Mouse (Mus musculus): ENCODE results near the gene Ttc28. TPM values are rescaled to one million over a fixed set of nuclear protein-coding genes. Genes with fewer than 3 reads are reported as not detected.
A peak's percentile ranks its signal among the peaks of the same experiment; 100 is the strongest.

Gene Ttc28
- polyA plus RNA-seq, 1 experiment = 5.5 TPM

DNA sequence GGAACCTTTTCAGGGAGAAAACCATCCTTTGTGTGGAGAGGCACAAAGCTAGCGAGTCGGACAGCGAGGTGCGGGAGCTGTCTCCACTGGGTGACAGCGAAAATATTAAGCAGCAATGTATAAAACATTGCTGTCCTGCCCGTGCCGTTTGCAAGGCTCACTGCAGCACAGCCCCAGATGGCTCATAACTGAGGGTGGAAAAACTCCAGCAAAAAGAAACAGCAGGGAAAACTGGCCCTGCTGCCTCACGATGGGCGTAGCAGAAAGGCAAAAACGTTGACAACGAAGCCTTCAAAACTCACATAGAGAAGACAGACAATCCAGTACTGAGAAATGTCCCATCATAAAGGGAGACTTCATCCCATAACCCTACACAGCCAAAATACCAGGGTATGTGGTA lies 410.5 kb downstream of the Ttc28 start:
- peaks cover 7% of the 10 kb centered on the region for H3K4me1 ChIP-seq (ENCODE audit: control insufficient read depth, insufficient read depth, low read length)
- no peaks in the 10 kb centered on the region for H3K27me3 ChIP-seq (ENCODE audit: control insufficient read depth, insufficient read depth, low read length)
- no peak overlapping the region for H3K4me3 ChIP-seq (replicated peaks; ENCODE audit: insufficient read depth, low read depth, low read length)
- WGBS = 24% methylated on average over 11 of the region's 11 CpGs
- TF ChIP-seq POLR2A (IDR thresholded peaks at IDR 0.05; ENCODE audit: borderline replicate concordance, insufficient read depth, low read length) (no peak), CTCF (IDR thresholded peaks at IDR 0.05; ENCODE audit: borderline replicate concordance, insufficient read depth, low read depth, low read length) (no peak)
- no peak overlapping the region for H3K27ac ChIP-seq (ENCODE audit: insufficient read depth, low read length)
- DNase-seq = no peak

DNA sequence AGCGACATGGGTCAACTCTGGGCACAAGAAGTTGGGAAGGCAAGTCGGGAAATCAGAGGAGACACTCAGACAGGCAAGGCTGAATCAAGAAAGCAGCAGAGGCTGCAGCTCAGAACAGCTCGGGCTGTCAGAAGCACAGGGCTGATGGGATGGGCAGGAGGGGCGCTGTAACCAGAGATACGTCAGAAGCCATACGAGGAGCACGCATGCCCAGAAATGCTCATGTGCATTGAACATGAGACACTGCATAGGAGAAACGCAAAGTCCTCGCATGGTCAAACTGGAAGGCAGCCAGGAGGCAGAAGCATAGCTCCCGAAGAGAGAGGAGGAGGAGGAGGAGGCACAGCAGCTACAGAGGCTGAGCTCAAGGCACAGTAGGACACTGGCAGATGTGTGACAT lies 412.0 kb downstream of the Ttc28 start:
- WGBS = 22% methylated on average over 10 of the region's 10 CpGs

DNA sequence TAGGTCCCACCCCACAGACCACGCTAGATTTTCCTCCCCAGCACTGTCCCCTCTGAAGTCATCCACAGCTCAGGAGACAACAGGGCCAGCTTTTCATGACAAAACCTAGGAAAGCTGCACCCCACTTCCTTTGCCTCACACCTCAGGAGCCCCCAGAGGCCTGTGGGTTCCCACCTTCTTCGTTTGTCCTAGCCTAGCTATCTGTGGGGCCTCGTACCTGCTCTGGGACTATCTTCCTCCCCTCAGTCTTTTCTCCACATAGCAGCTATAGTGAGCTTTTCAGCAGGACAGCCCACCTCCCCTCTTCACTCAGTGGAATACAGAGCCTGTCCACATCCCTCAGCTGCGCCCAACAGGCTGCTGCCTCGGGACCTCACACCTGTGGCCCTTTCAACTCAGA lies 418.2 kb downstream of the Ttc28 start:
- H3K27ac ChIP-seq (ENCODE audit: insufficient read depth, low read length) = no peak overlapping the region
- no peaks in the 10 kb centered on the region for H3K27me3 ChIP-seq (ENCODE audit: control insufficient read depth, insufficient read depth, low read length)
- H3K4me1 ChIP-seq (ENCODE audit: control insufficient read depth, insufficient read depth, low read length) = no peaks in the 10 kb centered on the region
- no peak overlapping the region for H3K4me3 ChIP-seq (replicated peaks; ENCODE audit: insufficient read depth, low read depth, low read length)
- no peak for TF ChIP-seq POLR2A (IDR thresholded peaks at IDR 0.05; ENCODE audit: borderline replicate concordance, insufficient read depth, low read length)
- no peak for TF ChIP-seq CTCF (IDR thresholded peaks at IDR 0.05; ENCODE audit: borderline replicate concordance, insufficient read depth, low read depth, low read length)
- no peak for DNase-seq
- 81% methylated on average over 5 of the region's 5 CpGs for WGBS

More for the DNA sequence above, 412.0 kb downstream of the Ttc28 start:
- Histone ChIP-seq H3K27ac (ENCODE audit: insufficient read depth, low read length) (no peak overlapping the region), H3K4me3 (replicated peaks; ENCODE audit: insufficient read depth, low read depth, low read length) (peak overlapping the region; percentile 48), H3K27me3 (ENCODE audit: control insufficient read depth, insufficient read depth, low read length) (no peaks in the 10 kb centered on the region), H3K4me1 (ENCODE audit: control insufficient read depth, insufficient read depth, low read length) (peaks cover 7% of the 10 kb centered on the region)
- TF ChIP-seq POLR2A (IDR thresholded peaks at IDR 0.05; ENCODE audit: borderline replicate concordance, insufficient read depth, low read length) = no peak
- TF ChIP-seq CTCF (IDR thresholded peaks at IDR 0.05; ENCODE audit: borderline replicate concordance, insufficient read depth, low read depth, low read length) = no peak
- no peak for DNase-seq

- TF ChIP-seq POLR2A (IDR thresholded peaks at IDR 0.05; ENCODE audit: borderline replicate concordance, insufficient read depth, low read length) (no peak), CTCF (IDR thresholded peaks at IDR 0.05; ENCODE audit: borderline replicate concordance, insufficient read depth, low read depth, low read length) (no peak)
- Histone ChIP-seq H3K27ac (ENCODE audit: insufficient read depth, low read length) (no peak overlapping the region), H3K4me1 (ENCODE audit: control insufficient read depth, insufficient read depth, low read length) (no peaks in the 10 kb centered on the region), H3K27me3 (ENCODE audit: control insufficient read depth, insufficient read depth, low read length) (no peaks in the 10 kb centered on the region), H3K4me3 (replicated peaks; ENCODE audit: insufficient read depth, low read depth, low read length) (no peak overlapping the region)
- 60% methylated on average over 7 of the region's 7 CpGs for WGBS
- DNase-seq = no peak
These were observed 419.1 kb downstream of the Ttc28 start for GRCm38 (mm10) chr5:111298706-111299105.

GRCm38 (mm10) chr5:111300776-111301175 lies 421.2 kb downstream of the Ttc28 start:
- Histone ChIP-seq H3K4me1 (ENCODE audit: control insufficient read depth, insufficient read depth, low read length) (no peaks in the 10 kb centered on the region), H3K27ac (ENCODE audit: insufficient read depth, low read length) (no peak overlapping the region), H3K4me3 (replicated peaks; ENCODE audit: insufficient read depth, low read depth, low read length) (no peak overlapping the region), H3K27me3 (ENCODE audit: control insufficient read depth, insufficient read depth, low read length) (no peaks in the 10 kb centered on the region)
- DNase-seq = no peak
- WGBS = 67% methylated on average over 8 of the region's 8 CpGs
- no peak for TF ChIP-seq POLR2A (IDR thresholded peaks at IDR 0.05; ENCODE audit: borderline replicate concordance, insufficient read depth, low read length)
- TF ChIP-seq CTCF (IDR thresholded peaks at IDR 0.05; ENCODE audit: borderline replicate concordance, insufficient read depth, low read depth, low read length) = no peak

GRCm38 (mm10) chr5:111301736-111302135 lies 422.1 kb downstream of the Ttc28 start:
- H3K27me3 ChIP-seq (ENCODE audit: control insufficient read depth, insufficient read depth, low read length) = no peaks in the 10 kb centered on the region
- 76% methylated on average over 7 of the region's 7 CpGs for WGBS
- no peak overlapping the region for H3K27ac ChIP-seq (ENCODE audit: insufficient read depth, low read length)
- DNase-seq = no peak
- H3K4me3 ChIP-seq (replicated peaks; ENCODE audit: insufficient read depth, low read depth, low read length) = no peak overlapping the region
- TF ChIP-seq POLR2A (IDR thresholded peaks at IDR 0.05; ENCODE audit: borderline replicate concordance, insufficient read depth, low read length) (no peak), CTCF (IDR thresholded peaks at IDR 0.05; ENCODE audit: borderline replicate concordance, insufficient read depth, low read depth, low read length) (no peak)
- no peaks in the 10 kb centered on the region for H3K4me1 ChIP-seq (ENCODE audit: control insufficient read depth, insufficient read depth, low read length)

DNA sequence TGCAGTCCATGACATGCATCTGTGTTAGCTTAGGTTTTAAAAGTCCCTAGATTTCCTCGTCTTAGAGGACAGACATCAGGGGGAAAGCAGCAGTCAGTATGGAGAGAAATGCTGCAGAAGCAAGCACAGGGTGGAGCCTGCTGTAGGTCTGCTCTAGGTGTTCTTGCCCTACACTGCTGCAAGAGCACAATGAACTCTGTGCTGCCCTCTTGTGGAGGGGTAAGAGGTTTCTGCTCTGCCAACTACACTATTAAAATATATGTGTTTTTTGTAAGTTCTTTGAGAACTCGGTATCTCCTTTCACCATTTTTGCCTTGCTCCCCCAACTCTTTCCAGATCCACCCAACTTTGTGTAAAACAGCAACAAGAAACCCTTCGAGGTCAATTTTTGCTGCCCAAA lies 425.1 kb downstream of the Ttc28 start:
- no peak overlapping the region for H3K27ac ChIP-seq (ENCODE audit: insufficient read depth, low read length)
- WGBS = 91% methylated on average over 3 of the region's 3 CpGs
- H3K27me3 ChIP-seq (ENCODE audit: control insufficient read depth, insufficient read depth, low read length) = no peaks in the 10 kb centered on the region
- no peak overlapping the region for H3K4me3 ChIP-seq (replicated peaks; ENCODE audit: insufficient read depth, low read depth, low read length)
- no peaks in the 10 kb centered on the region for H3K4me1 ChIP-seq (ENCODE audit: control insufficient read depth, insufficient read depth, low read length)
- TF ChIP-seq CTCF (IDR thresholded peaks at IDR 0.05; ENCODE audit: borderline replicate concordance, insufficient read depth, low read depth, low read length) (no peak), POLR2A (IDR thresholded peaks at IDR 0.05; ENCODE audit: borderline replicate concordance, insufficient read depth, low read length) (no peak)
- no peak for DNase-seq

DNA sequence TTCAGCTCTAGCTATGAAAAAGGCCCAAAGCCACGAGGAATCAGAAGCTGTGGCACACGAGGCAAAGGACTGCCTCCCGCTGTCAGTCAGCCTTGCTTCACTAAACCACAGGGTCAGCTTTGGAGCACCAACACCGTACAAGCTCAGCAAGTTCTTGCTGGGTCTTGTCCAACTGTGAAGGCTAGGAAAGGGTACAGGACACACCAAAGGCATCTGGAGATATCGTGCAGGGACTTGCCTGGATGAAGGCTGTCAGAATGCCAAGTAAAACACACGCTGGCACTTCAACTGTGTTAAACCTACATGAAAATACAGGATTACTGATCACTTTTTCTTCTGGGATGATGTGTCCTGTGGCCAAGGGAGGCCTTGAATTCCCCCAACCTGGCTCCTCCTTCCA lies 430.6 kb downstream of the Ttc28 start:
- no peak for DNase-seq
- Histone ChIP-seq H3K4me1 (ENCODE audit: control insufficient read depth, insufficient read depth, low read length) (no peaks in the 10 kb centered on the region), H3K27ac (ENCODE audit: insufficient read depth, low read length) (no peak overlapping the region), H3K27me3 (ENCODE audit: control insufficient read depth, insufficient read depth, low read length) (no peaks in the 10 kb centered on the region), H3K4me3 (replicated peaks; ENCODE audit: insufficient read depth, low read depth, low read length) (no peak overlapping the region)
- 54% methylated on average over 6 of the region's 6 CpGs for WGBS
- TF ChIP-seq POLR2A (IDR thresholded peaks at IDR 0.05; ENCODE audit: borderline replicate concordance, insufficient read depth, low read length) (no peak), CTCF (IDR thresholded peaks at IDR 0.05; ENCODE audit: borderline replicate concordance, insufficient read depth, low read depth, low read length) (no peak)
